ENCODE assay signal across 8 mouse cellular contexts in genomic region chr19:36553561-36554045, GRCm38 (mm10). TPM values are rescaled to one million over a fixed set of nuclear protein-coding genes. Genes with fewer than 3 reads are reported as not detected.
DNase-seq lines count a peak whose midpoint lies in the region; ATAC-seq and TF ChIP-seq lines count a peak whose summit lies in the region.

No protein-coding gene starts in this region.

- H3K4me2 ChIP-seq in forebrain, embryonic 12.5 days, result peak overlapping the region; percentile 96
- H3K4me2 ChIP-seq in liver, embryonic 11.5 days, result peak overlapping the region; percentile 98
- peak overlapping the region; percentile 98 for H3K4me2 ChIP-seq in stomach, embryonic 15.5 days

- H3K4me3 ChIP-seq in kidney, adult 2 months (ENCODE audit: insufficient read depth, low read depth, low read length), result peak overlapping the region; percentile 62
- H3K4me3 ChIP-seq in forebrain, embryonic 12.5 days (replicated peaks), result peak overlapping the region; percentile 68
- peak overlapping the region; percentile 85 for H3K4me3 ChIP-seq in liver, embryonic 11.5 days (ENCODE audit: low read depth, low read length)
- peak overlapping the region; percentile 82 for H3K4me3 ChIP-seq in stomach, embryonic 15.5 days (replicated peaks)

- ATAC-seq in activated CD4-positive, CD25-positive, alpha-beta regulatory T cell, adult 4 months, result peak; percentile 6
- ATAC-seq in forebrain, embryonic 12.5 days (ENCODE audit: low FRiP score), result no peak
- no peak for ATAC-seq in liver, embryonic 11.5 days (replicated peaks; ENCODE audit: low FRiP score)
- no peak for ATAC-seq in stomach, embryonic 15.5 days (ENCODE audit: insufficient read depth, low FRiP score, low read depth)

- H3K9me3 ChIP-seq in forebrain, embryonic 12.5 days, result no peaks in the 10 kb centered on the region
- H3K9me3 ChIP-seq in liver, embryonic 11.5 days (ENCODE audit: control insufficient read depth, low read length), result no peaks in the 10 kb centered on the region
- H3K9me3 ChIP-seq in stomach, embryonic 15.5 days, result no peaks in the 10 kb centered on the region

- WGBS in kidney, adult 2 months, result 3% methylated on average over 20 of the region's 20 CpGs
- 5% methylated on average over 20 of the region's 20 CpGs for WGBS in forebrain, embryonic 12.5 days
- WGBS in liver, embryonic 11.5 days, result 3% methylated on average over 20 of the region's 20 CpGs
- WGBS in stomach, embryonic 15.5 days, result 4% methylated on average over 20 of the region's 20 CpGs

- DNase-seq in kidney, adult 2 months, result no peak
- DNase-seq in kidney, adult 8-10 months, result no peak
- no peak for DNase-seq in liver, embryonic 11.5 days (ENCODE audit: low spot score)
- DNase-seq in yolk sac, embryonic 10.5 days (ENCODE audit: low spot score), result no peak
- no peak for DNase-seq in thymus, postnatal 36 days

- H3K9ac ChIP-seq in forebrain, embryonic 12.5 days, result peak overlapping the region; percentile 70
- peak overlapping the region; percentile 76 for H3K9ac ChIP-seq in liver, embryonic 11.5 days (ENCODE audit: low read depth, low read length)
- peak overlapping the region; percentile 60; the same call in 1 of the 2 replicates for H3K9ac ChIP-seq in stomach, embryonic 15.5 days

- H3K4me1 ChIP-seq in kidney, adult 2 months (ENCODE audit: control insufficient read depth, insufficient read depth, low read length), result no peaks in the 10 kb centered on the region
- H3K4me1 ChIP-seq in forebrain, embryonic 12.5 days, result peaks cover 3% of the 10 kb centered on the region; the same call in 1 of the 2 replicates
- no peaks in the 10 kb centered on the region for H3K4me1 ChIP-seq in liver, embryonic 11.5 days (replicated peaks; ENCODE audit: control insufficient read depth, insufficient read depth, low read length)
- no peaks in the 10 kb centered on the region for H3K4me1 ChIP-seq in stomach, embryonic 15.5 days

- TF ChIP-seq CTCF in kidney, adult 2 months (conservative IDR thresholded peaks at IDR 0.05; ENCODE audit: insufficient read depth, insufficient read length, low read depth, low read length), result no peak

- no peaks in the 10 kb centered on the region for H3K36me3 ChIP-seq in kidney, adult 2 months (ENCODE audit: control insufficient read depth, insufficient read depth, low read length)
- H3K36me3 ChIP-seq in forebrain, embryonic 12.5 days (replicated peaks), result no peaks in the 10 kb centered on the region
- H3K36me3 ChIP-seq in liver, embryonic 11.5 days (ENCODE audit: control insufficient read depth, insufficient read depth, low read length), result no peaks in the 10 kb centered on the region
- H3K36me3 ChIP-seq in stomach, embryonic 15.5 days, result no peaks in the 10 kb centered on the region

- TF ChIP-seq POLR2A in kidney, adult 2 months (IDR thresholded peaks at IDR 0.05; ENCODE audit: low read depth, low read length), result no peak

- no peaks in the 10 kb centered on the region for H3K27me3 ChIP-seq in kidney, adult 2 months (replicated peaks; ENCODE audit: control insufficient read depth, insufficient read depth, low read length)
- peaks cover 14% of the 10 kb centered on the region for H3K27me3 ChIP-seq in forebrain, embryonic 12.5 days
- peaks cover 6% of the 10 kb centered on the region; the same call in 1 of the 2 replicates for H3K27me3 ChIP-seq in liver, embryonic 11.5 days (replicated peaks; ENCODE audit: control insufficient read depth, insufficient read depth, low read length)
- no peaks in the 10 kb centered on the region for H3K27me3 ChIP-seq in stomach, embryonic 15.5 days (replicated peaks)

- H3K27ac ChIP-seq in kidney, adult 2 months (ENCODE audit: insufficient read depth, low read depth, low read length), result no peak overlapping the region
- H3K27ac ChIP-seq in forebrain, embryonic 12.5 days, result no peak overlapping the region
- no peak overlapping the region for H3K27ac ChIP-seq in liver, embryonic 11.5 days (ENCODE audit: low read depth, low read length)
- H3K27ac ChIP-seq in stomach, embryonic 15.5 days, result no peak overlapping the region

RNA-seq across cellular contexts. Expression of gene Hectd2, which starts 0.8 kb away (rescaled TPM):
- polyA plus RNA-seq in kidney, adult 2 months (2012; rRNA removed), result 0.34 and 0.41 TPM in 2 replicates
- polyA plus RNA-seq in activated CD4-positive, CD25-positive, alpha-beta regulatory T cell, adult 4 months (2017; shearing (Covaris generic)), result 1 to 10 TPM in 1 of 2 experiments, under 1 TPM in 1; 0.63 to 1.5 TPM
- polyA plus RNA-seq in forebrain, embryonic 12.5 days (2016; fragmentation: Nextera tagmentation; extraction: Ambion mirVana), result 11.5 TPM in 2 replicates
- 1.3 TPM in 2 replicates for polyA plus RNA-seq in liver, embryonic 11.5 days (2014; fragmentation: Nextera tagmentation; extraction: Ambion mirVana)
- polyA plus RNA-seq in stomach, embryonic 15.5 days (2015; fragmentation: Nextera tagmentation; extraction: Ambion mirVana), result 4.5 and 5.3 TPM in 2 replicates
